Mouse (Mus musculus): ENCODE data around the gene Naif1. TPM values are rescaled to one million over a fixed set of nuclear protein-coding genes. Genes with fewer than 3 reads are reported as not detected.

The Naif1 gene
- total RNA-seq, 2 experiments from 2014 or later, result 2.2 to 2.3 TPM

DNA sequence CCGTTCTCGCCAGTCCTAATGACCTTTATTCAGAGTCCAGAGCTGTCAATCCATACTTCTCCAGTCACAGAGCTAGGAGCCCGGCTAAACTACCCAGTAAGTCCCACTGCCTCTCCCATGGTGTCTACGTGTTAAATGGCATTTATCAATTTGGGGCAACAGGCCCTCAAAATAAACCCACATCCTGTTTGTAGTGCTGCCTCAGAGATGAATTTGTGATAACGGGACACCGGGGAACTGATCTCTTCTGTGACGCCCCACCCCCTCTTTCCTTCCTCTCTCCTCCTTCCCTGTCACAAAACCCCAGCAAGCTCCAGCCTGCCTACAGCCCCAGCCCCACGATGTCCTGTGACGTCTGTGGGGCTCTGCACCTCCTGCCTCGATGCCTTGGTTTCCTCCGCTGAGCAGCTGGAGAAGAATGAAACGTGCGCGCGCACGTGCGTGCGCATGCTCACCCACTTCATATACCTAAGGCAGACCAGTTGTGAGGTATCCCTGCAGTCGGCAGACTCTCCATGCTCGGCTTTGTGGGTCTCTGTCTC is 45.0 kb downstream of the Naif1 start:
- no peak for TF ChIP-seq CTCF (IDR thresholded peaks at IDR 0.05)
- H3K4me3 ChIP-seq, result peak overlapping the region; percentile 30
- intact Hi-C loops (cut with DNase I), result no loop called here
- H3K27ac ChIP-seq, result peak overlapping the region; percentile 62
- DNase-seq, result no peak

DNA sequence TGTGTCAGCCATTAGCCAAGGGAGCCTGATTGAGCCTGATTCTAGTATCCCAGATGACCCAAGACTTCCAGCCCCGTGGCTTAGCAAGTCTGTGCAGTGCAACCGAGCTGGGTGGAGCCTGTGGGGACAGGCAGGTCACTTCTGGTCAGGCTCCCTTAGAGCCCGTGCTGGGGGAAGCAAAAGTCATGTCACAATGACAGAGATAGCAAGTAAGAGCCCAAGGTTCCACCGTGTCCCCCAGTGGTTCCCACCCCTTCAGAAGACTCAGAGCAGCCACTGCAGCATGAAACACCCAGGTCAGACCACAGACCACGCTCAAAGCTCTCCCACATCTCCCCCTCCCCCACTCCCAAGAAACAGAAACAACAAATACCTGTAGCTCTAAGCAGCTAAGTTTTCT is 45.9 kb downstream of the Naif1 start:
- no peak for DNase-seq
- Histone ChIP-seq H3K4me3 (no peak overlapping the region), H3K27ac (no peak overlapping the region)
- no peak for TF ChIP-seq CTCF (IDR thresholded peaks at IDR 0.05)
- intact Hi-C loops (cut with DNase I), result no loop called here

DNA sequence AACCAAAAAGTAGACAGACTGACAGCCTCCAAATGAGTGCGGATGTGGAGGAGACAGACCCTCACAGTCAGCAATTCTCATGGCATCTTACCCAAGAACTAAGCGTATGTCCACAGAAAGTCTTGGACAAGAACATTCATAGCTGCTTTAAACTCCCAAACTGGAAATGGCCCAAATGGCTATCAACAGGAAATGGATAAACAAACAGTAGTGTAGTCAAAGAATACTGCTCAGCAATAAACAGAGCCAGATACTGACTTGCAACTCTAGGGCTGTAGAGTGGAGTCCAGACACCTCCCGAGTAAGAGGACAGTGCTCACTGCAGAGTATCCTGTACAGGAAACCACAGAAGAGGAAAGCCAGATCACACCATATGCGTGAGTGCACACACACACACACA is 49.1 kb downstream of the Naif1 start:
- intact Hi-C loops (cut with DNase I), result no loop called here
- no peak for TF ChIP-seq CTCF (IDR thresholded peaks at IDR 0.05)
- Histone ChIP-seq H3K4me3 (no peak overlapping the region), H3K27ac (no peak overlapping the region)
- no peak for DNase-seq

DNA sequence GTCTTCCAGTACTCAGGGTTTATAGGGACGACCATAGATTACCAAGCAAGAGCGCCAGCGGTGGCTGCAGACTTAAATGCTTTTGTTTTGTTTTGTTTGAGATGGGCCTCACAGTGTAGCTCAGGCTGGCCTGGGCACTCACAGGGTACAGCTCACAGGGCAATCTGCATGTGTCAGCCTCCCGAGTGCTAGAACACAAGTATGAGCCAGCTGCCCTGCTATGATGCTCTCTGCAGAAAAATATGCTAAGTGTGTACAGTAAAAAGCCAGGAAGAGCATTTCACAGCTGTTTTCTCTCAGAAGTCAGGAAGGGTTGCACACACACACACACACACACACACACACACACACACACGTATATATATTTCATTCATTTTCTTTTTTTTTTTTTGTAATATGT is 50.2 kb downstream of the Naif1 start:
- Histone ChIP-seq H3K27ac (no peak overlapping the region), H3K4me3 (no peak overlapping the region)
- TF ChIP-seq CTCF (IDR thresholded peaks at IDR 0.05), result no peak
- DNase-seq, result no peak
- intact Hi-C loops (cut with DNase I), result no loop called here

DNA sequence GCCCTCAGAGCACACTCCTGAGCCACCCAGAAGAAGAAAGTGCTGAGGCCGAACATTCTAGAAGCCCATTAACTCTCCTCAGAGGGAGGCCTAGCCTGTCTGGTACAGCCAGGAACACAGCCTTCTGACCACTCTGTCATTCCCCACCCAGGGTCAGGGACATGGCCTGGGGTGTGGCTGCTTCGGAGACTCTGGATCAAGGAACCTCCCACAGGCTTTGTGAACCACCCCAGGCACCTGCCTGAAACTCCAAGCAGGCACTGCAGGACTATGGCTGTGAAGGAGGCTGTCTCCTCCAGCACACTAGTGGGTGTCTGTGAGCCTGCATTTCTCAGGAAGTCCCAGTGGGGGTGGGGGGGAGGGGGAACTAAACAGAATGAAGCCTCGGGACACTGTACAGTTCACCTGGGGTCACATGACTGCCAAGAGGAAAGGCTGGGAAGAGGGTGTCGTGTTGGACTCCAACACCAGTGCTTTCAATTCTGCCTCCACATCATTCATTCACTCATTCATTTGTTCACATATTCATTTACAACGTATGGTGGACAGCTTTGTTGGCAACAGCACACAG is 51.6 kb downstream of the Naif1 start:
- TF ChIP-seq CTCF (IDR thresholded peaks at IDR 0.05), result no peak
- Histone ChIP-seq H3K27ac (no peak overlapping the region), H3K4me3 (no peak overlapping the region)
- intact Hi-C loops (cut with DNase I), result no loop called here
- DNase-seq, result no peak

DNA sequence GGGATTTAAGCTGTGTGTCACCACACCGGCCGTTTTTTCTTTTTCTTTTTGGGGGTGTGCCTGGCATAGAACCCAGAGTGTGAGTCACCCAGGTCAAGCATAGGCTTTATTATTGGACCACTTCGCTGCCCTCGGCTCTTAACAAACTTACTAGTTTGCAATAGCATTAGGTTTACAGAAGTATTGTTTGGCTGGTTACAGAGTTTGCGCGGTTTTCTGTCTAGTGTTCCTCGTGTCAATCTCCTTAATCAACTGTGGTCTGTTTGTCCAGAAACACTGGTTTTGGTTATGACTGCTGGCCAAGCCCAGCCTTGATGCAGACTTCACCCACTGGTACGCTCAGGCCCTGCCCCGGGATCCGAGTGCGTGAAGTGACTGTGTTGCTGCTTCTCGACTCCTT is 52.6 kb downstream of the Naif1 start:
- Histone ChIP-seq H3K4me3 (no peak overlapping the region), H3K27ac (no peak overlapping the region)
- intact Hi-C loops (cut with DNase I), result no loop called here
- no peak for TF ChIP-seq CTCF (IDR thresholded peaks at IDR 0.05)
- no peak for DNase-seq

DNA sequence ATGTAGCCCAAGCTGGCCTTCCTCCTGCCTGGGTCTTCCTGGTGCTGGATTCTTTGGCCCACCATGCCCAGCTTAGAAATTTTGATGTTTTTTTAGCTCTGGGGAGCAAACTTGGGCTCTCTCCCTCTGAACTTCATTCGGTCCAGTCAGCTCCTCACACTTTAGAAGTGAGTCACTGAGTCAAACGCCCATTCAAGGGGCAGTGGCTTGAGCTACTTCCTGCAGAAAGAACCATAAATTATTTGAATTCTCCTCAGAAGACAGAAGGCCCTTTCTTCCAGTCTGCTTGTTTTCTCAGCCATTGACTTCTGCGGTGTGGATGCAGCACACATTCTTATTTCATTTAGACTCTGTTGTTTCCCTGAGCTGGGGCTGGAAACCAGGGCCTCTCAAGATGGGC is 53.3 kb downstream of the Naif1 start:
- H3K4me3 ChIP-seq, result no peak overlapping the region
- intact Hi-C loops (cut with DNase I), result no loop called here
- no peak overlapping the region for H3K27ac ChIP-seq
- no peak for DNase-seq
- TF ChIP-seq CTCF (IDR thresholded peaks at IDR 0.05), result no peak

DNA sequence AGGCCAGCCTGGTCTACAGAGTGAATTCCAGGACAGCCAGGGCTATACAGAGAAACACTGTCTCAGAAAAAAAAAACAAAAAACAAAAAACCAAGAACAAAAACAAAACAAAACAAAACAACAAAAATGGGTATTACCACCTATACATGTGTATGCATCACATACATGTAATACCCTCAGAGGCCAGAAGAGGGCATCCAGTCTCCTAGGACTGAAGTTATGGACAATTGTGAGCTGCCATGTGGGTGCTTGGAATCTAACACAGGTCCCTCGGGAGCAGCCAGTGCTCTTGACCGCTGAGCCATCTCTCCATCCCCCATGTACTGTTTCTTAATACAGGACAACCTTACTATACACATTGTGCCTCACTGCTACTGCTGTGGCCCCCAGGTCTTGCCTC is 55.3 kb downstream of the Naif1 start:
- Histone ChIP-seq H3K27ac (no peak overlapping the region; the same call in 1 of the 2 replicates), H3K4me3 (no peak overlapping the region)
- TF ChIP-seq CTCF (IDR thresholded peaks at IDR 0.05), result peak; percentile 29; the same call in 1 of the 2 replicates
- intact Hi-C loops (cut with DNase I), result no loop called here
- no peak for DNase-seq

Other genes starting within 250 kb of the Naif1 start
- 10 to 100 TPM; 11.5 TPM for gene Pomt1, start 213.9 kb upstream of the Naif1 start, total RNA-seq (2021)
- gene Uck1, start 190.3 kb upstream of the Naif1 start, total RNA-seq (2021), result 10 to 100 TPM in 1 of 2 experiments, 1 to 10 TPM in 1; 9.8 to 12.9 TPM
- 10 to 100 TPM; 56.0 to 62.9 TPM for gene Golga2, start 163.1 kb upstream of the Naif1 start, total RNA-seq (2021)
- 100 to 1,000 TPM; 118 to 175 TPM for gene Swi5, start 162.4 kb upstream of the Naif1 start, total RNA-seq (2021)
- gene Ciz1, start 98.1 kb upstream of the Naif1 start, total RNA-seq (2021), result 10 to 100 TPM; 26.4 to 26.6 TPM
- 1 to 10 TPM; 3.7 to 8.2 TPM for gene Dnm1, start 97.1 kb upstream of the Naif1 start, total RNA-seq (2021)
- 10 to 100 TPM; 34.3 to 43.2 TPM for gene 1110008P14Rik, start 68.5 kb upstream of the Naif1 start, total RNA-seq (2021)
- 1 to 10 TPM; 2.6 to 3.4 TPM for gene Lcn2, start 62.2 kb upstream of the Naif1 start, total RNA-seq (2021)
- gene Ptges2, start 54.6 kb upstream of the Naif1 start, total RNA-seq (2021), result 10 to 100 TPM; 34.7 to 51.1 TPM
- 100 to 1,000 TPM in 1 of 2 experiments, 10 to 100 TPM in 1; 45.3 to 211 TPM for gene Slc25a25, start 988 bp downstream of the Naif1 start, total RNA-seq (2021)
- gene Fam102a, start 84.9 kb downstream of the Naif1 start, total RNA-seq (2021), result 1 to 10 TPM; 1.8 to 3.1 TPM
- 10 to 100 TPM; 11.1 to 14.1 TPM for gene Dpm2, start 120.4 kb downstream of the Naif1 start, total RNA-seq (2021)
- not detected for gene Pip5kl1, start 124.3 kb downstream of the Naif1 start, total RNA-seq (2021)
- not detected for gene 9430097D07Rik, start 125.2 kb downstream of the Naif1 start, total RNA-seq (2021)
- gene St6galnac4, start 136.6 kb downstream of the Naif1 start, total RNA-seq (2021), result 10 to 100 TPM in 1 of 2 experiments, 1 to 10 TPM in 1; 8.7 to 21.6 TPM
- gene St6galnac6, start 149.3 kb downstream of the Naif1 start, total RNA-seq (2021), result 10 to 100 TPM; 46.8 to 56.5 TPM
- gene Ak1, start 171.3 kb downstream of the Naif1 start, total RNA-seq (2021), result 1,000 to 10,000 TPM; 1,555 to 1,869 TPM
- 10 to 100 TPM; 26.5 to 38.8 TPM for gene Eng, start 196.1 kb downstream of the Naif1 start, total RNA-seq (2021)

Measured in gastrocnemius, adult 2 months (tissue).